ENCODE assay signal across 7 mouse cellular contexts in the genomic region with DNA sequence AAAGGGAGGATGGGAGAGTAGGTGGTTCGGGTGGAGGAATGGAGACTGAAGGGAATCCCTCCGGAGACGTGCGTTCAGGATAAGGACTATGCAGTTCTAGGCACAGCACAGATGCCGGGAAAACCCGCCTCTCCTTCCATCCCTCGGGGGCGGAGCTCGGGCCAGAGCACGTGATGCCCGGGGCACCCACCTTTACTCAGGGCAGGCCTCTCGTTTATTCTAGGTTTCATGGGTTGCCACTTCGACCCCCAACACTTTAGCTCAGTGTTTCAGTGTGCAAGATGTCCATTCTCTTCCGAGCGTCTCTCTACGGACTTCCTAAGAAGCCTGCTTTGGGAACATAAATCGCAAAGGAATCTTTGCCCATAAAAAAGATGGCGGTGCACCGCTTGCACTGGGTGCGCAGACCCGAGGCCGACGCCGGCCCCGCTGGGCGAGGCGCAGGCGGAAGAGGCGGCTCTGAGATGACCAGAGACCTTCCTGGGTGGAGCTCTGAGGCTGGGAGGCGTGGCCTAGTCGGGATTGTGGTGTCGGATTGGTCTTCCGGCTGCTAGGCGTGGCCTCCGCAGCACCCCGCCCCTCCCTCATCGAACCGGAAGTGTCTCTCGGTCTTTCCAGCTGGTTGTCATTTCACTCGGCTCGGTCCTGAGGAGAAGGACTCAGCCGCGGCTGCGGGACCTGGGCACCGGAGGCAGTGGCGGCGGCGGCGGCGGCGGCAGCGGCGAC. TPM values are rescaled to one million over a fixed set of nuclear protein-coding genes. Genes with fewer than 3 reads are reported as not detected.
DNase-seq lines count a peak whose midpoint lies in the region; ATAC-seq lines count a peak whose summit lies in the region.

No protein-coding gene starts in this region.

- peak overlapping the region; percentile 73 for H3K4me3 ChIP-seq in intestine, embryonic 15.5 days (replicated peaks)
- H3K4me3 ChIP-seq in midbrain, embryonic 10.5 days = peak overlapping the region; percentile 68

- peak overlapping the region; percentile 66 for H3K27ac ChIP-seq in intestine, embryonic 15.5 days
- peak overlapping the region; percentile 96 for H3K27ac ChIP-seq in midbrain, embryonic 10.5 days (replicated peaks)

- peak; percentile 99 for DNase-seq in adrenal gland, adult 2 months
- peak; percentile 98 for DNase-seq in embryo, embryonic 11.5 days (ENCODE audit: low read depth, low spot score)
- peak; percentile 98 to 99 for DNase-seq in gastrocnemius, postnatal 36 days
- peak; percentile 99 for DNase-seq in left cerebral cortex, postnatal 25 days (ENCODE audit: low spot score in 2 of 2)
- DNase-seq in midbrain, embryonic 10.5 days (ENCODE audit: low spot score) = peak; percentile 98
- DNase-seq in right cerebral cortex, postnatal 4 days = peak; percentile 95

- intact Hi-C loops in gastrocnemius, postnatal 36 days (cut with DNase I) = loop anchor here (5.0 kb wide), 3 partner anchors 38 to 193 kb away; no protein-coding TSS in a partner anchor
- intact Hi-C loops in left cerebral cortex, postnatal 25 days (cut with DNase I) = loop anchor here (1.0 to 5.0 kb wide), 4 partner anchors 54 to 192 kb away; no protein-coding TSS in a partner anchor

- peak; percentile 100 for ATAC-seq in intestine, embryonic 15.5 days

- H3K9me3 ChIP-seq in intestine, embryonic 15.5 days = no peaks in the 10 kb centered on the region
- H3K9me3 ChIP-seq in midbrain, embryonic 10.5 days (replicated peaks) = no peaks in the 10 kb centered on the region

- H3K27me3 ChIP-seq in intestine, embryonic 15.5 days (replicated peaks) = no peaks in the 10 kb centered on the region
- H3K27me3 ChIP-seq in midbrain, embryonic 10.5 days (ENCODE audit: low read depth, poor library complexity, severe bottlenecking) = no peaks in the 10 kb centered on the region

- peak overlapping the region; percentile 90 for H3K4me2 ChIP-seq in intestine, embryonic 15.5 days (replicated peaks)

- under 1% methylated on average over 53 of the region's 53 CpGs for WGBS in intestine, embryonic 15.5 days
- WGBS in midbrain, embryonic 10.5 days = under 1% methylated on average over 53 of the region's 53 CpGs

- H3K9ac ChIP-seq in intestine, embryonic 15.5 days = peak overlapping the region; percentile 76

- H3K36me3 ChIP-seq in intestine, embryonic 15.5 days = no peaks in the 10 kb centered on the region
- no peaks in the 10 kb centered on the region for H3K36me3 ChIP-seq in midbrain, embryonic 10.5 days

- peaks cover 6% of the 10 kb centered on the region for H3K4me1 ChIP-seq in intestine, embryonic 15.5 days (replicated peaks)
- peaks cover 39% of the 10 kb centered on the region for H3K4me1 ChIP-seq in midbrain, embryonic 10.5 days

RNA-seq across cellular contexts. Expression of a gene that starts 1.6 kb away (rescaled TPM):
- 100 to 1,000 TPM in 1 of 2 experiments, 10 to 100 TPM in 1; 70.1 to 200 TPM for total RNA-seq in adrenal gland, adult 2 months (2021)
- polyA plus RNA-seq in adrenal gland, adult 2 months (2012; rRNA removed) = 6.8 and 12.3 TPM in 2 replicates
- total RNA-seq in gastrocnemius, postnatal 36 days (2021) = 10 to 100 TPM; 69.8 to 83.8 TPM
- 4.2 and 4.3 TPM in 2 replicates for polyA plus RNA-seq in intestine, embryonic 15.5 days (2015; fragmentation: Nextera tagmentation; extraction: Ambion mirVana)
- 100 to 1,000 TPM; 157 to 160 TPM for total RNA-seq in left cerebral cortex, postnatal 25 days (2021)
- 3.5 and 5.6 TPM in 2 replicates for polyA plus RNA-seq in midbrain, embryonic 10.5 days (2016; fragmentation: Nextera tagmentation; extraction: Ambion mirVana)

Comparison
In these comparisons a context has a peak if more than half of its experiments do, and no peak if none do; other contexts are left out.
1. Peak in every context shown above with its lines: DNase-seq, ATAC-seq, H3K4me3 ChIP-seq and H3K27ac ChIP-seq.